Mouse (Mus musculus) spleen, postnatal 14 days (tissue): ENCODE measurements around the gene Cdca4.

Experiments
- DNase-seq, 2 experiments: peaks; one replicate each; pipeline ENCODE4 v3.0.0; 2021 to 2022; ENCODE audit warnings: low spot score in 2 of 2

Cdca4 gene

DNA sequence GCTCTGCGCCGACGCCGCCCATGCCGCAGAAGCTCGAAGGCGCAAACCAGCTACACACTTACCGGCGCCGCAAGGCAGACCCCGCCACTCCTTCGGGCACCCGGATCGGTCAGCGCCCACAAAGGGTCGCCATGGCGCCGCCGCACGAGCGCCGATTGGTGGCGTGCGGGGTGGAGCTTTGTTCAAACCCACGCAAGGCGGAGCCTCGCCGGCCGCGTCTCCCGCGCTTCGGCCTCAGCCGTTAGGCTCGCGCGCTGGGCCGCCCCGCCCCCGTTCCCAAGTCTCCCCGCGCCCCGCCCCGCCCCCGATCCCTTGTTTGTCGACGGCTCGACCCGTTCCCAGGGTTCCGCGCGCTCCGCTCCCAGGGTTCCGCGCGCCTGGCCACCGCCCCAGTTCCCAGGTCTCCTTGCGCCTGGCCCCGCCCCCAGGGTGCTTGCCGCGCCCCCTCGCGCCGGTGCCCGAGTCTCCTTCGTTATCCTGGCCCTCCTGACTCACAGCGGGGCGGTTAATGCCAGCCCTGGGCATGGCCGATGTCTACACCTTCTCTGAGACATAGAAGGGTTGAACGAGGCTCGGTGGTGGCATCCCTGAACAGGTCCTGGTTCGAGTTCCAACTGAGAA lies at the start of gene Cdca4:
Gene Cdca4, minus strand, starts transcription at position 180 of the 621 bp plus-strand sequence.
- peak; percentile 97 for DNase-seq

DNA sequence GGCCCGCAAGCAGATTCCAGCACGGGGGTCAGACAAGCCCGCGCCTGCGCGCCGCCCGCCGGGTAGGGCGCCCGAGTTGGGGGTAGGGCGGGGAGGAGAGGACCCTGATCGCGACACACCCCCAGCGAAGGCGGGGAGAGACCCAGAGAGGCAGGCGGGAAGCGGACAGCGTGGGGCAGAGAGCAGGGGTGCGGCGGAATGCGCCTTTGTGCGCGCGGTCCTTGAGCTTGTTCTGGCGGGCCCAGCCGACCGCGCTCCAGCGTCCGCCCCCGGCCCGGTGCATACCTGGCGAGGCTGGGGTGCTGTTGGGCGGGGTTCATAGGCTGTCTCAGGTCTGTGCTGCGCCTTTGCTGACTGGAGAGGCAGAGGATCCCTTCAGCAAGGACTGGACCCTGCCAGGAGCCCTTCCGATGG lies 48.4 kb upstream of the Cdca4 start:
- DNase-seq, result no peak

DNA sequence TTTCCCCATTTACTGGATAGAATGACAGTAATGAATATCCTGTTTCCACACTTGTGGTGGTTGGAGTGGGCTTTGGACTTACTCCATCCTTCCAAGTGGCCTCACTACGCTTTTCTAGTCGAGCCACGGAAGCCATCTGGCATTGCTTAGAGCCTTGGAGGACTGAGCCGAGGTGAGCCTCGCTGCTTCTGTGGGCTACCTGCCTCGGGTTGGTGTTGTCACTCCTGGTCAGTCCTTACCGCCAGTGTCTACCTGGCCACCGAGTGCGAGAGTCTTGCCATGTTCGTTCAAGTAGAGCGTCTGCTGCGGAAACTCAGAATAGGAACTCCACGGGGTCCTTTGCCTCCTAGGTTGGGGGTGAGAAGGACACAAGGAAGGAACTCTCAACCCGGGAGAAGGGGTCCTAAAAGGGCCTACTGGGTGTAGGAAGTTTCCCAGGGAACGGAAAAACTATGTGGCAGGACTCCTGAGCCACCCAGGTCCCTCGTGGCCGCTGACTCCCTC lies 47.9 kb upstream of the Cdca4 start:
- no peak for DNase-seq

DNA sequence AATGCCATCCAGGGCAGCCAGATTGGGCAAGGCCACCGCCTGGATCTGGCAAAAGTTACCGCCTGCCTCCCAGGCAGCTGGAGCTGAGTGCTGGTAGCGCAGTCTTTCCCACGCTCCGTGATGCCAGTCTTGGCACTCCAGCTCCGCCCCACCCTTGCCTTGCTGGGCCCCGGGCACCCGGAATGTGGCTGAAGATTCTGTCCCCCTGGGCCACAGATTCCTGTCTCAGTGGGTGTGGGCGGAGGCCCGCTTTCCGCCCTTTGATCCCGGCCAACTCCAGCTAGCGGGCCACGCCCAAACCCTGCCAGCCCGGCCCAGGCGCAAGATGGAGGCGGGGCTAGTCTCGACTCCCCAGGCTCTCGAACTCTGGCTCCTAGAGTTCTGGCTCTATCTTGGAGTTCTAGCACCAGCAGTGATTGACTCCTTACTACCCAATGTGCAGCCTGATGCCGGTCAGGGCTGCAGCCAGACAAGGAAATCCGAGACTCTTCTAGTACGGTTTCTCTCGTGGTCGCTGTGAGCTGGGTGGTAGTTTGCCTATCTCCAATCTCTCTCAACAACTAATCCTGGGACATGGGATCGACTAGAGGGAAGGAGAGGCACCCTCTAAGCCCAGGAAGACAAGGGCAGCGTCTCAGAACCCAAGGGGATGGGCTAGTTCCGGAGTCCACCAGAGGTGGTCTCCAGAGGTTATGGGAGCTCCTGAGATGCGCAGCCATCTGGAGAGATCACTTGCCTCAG lies 47.3 kb upstream of the Cdca4 start:
- no peak for DNase-seq

DNA sequence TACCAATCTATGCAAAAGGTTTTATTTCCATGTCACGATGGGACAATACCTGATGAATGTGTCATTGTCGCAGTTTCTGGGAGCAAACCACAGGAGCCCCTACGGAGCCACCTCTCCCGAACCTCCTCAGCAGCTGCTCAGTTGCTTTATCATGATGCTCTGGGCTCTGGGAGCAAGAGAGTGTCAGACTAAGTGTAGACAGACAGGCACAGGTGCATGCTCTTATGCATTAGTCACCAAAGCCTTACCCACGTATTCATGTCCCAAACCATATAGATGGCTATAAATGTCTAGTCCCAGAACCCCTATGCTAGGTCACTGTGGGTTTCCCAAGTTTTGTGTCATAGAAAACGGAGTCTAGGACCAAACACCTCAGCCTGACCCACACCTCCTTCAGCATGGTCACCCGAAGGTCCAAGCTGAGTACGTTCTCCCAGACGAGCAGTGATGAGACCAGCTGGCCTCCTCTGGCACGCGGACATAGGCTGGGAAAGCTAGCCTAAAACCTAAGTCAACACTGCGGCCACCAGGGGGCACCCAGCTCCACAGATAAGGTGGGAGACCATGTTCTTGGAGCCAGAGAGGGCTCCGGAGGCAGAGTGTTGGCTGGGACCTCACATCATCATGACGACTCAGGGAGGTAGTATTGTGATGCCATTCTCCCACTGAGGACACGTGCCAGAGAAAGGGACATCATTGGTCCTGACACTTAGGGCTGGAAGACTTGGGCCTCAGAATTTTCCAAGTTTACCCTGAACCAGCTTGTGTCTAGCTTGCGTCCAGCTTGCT lies 46.2 kb upstream of the Cdca4 start:
- DNase-seq, result peak; percentile 74 to 84

DNA sequence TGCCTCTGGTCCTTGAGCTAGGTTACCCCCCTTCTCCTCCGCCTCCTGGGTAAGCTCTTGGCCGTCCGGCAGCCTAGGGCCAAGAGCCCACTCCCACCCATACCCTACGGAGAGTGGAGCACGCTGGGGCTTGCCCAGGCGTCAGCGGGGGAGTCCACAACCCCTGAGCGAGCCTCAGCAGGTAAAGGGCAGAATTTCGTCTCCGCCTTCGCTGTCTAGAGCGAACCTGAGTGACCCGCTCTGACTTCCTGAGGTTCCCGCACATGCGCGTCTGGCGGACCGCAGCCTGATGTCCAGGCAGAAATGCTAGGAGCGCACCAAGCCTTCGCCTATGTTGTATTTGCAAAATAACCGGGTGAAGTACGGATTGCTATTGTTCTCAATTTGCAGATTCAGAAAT lies 45.0 kb upstream of the Cdca4 start:
- no peak for DNase-seq

DNA sequence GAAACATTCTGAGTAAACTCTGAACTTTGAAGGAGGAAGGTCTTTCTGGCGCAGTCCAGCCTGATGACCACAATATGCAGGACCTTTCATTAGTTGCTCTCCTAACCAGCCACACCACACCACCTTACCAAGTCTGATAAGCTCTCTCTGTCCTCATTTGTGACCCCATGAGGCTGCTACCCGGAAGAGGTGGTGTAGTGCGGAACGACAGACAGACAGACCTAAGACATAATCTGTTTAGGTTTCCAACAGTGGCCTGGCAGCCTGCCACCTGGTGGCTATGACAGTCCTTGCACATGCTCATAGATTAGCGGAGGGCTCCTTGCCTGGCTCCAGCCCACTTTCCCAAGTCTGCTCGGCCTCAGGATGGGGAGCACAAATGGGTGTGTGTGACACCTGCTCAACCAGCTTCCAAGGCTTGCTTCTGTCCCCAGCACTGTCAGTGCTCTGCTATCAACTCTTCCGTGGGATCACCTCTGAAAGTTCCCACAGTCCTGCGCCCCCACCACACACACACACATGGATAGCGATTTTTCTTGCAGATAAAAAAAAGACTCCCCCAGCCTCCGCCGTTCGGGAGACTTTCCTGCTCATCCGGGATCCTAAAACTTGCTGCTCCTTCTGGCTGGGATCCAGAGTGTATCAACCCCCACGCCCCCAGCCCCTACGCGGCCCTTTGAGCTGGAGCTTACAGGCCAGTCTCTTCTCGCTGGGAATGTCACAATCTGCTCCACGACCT lies 44.4 kb upstream of the Cdca4 start:
- peak; percentile 40 to 71 for DNase-seq

DNA sequence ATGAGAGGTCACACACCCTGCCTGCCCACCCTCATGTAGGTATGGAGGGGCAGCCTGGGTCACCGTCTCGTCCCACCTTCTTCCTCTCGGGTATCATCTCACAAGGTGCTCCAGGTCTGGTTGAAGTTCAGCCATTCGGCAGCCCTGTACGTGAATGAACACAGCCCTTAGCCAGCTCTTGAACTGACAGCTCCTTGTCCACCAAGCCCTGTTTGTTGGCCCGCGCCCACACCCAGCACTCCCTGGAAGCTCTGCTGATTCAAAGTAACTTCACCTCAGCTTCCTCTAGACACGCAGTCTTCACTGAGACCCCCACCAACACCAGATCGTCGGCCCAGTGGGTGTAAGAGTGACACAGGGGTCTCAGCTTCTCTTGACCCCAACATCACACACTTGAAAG lies 43.8 kb upstream of the Cdca4 start:
- peak in 1 of 2 experiments; percentile 4 for DNase-seq

DNA sequence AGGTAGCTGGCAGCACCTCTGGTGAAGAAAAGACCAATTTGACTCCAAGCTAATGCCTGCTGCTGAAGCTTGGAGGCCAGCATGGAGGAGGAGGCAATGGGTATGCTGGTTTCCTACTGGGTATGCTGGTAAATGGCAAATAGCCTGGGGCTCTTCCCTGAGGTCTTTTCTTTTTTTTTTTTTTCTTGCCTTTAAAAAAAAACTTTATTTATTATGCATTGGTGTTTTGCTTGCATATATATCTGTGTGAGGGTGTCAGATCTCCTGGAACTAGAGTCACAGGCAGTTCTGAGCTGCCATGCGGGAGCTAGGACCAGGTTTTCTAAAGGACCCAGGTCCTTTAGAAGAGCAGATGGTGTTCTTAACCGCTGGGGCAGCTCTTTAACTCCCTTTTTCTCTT lies 42.0 kb upstream of the Cdca4 start:
- DNase-seq, result no peak

DNA sequence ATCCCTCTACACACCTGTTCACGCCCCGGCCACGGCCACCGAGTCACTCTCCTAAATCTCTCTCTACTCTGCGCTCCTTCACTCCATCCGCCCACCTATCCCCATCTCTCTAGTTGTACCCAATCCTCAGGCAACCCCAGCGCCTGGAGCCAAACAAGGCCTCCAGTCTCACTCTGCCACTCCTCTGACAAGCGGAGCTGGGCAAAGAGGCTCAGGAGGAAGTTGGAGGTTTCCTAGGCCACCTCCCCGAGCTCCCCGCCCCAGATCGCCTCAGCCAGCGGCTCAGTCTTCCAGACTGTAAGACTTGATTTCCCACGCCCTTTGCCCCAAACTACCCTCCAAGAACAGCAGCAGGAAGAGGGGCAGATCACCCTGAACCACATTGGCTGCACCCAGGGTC lies 41.6 kb upstream of the Cdca4 start:
- no peak for DNase-seq

DNA sequence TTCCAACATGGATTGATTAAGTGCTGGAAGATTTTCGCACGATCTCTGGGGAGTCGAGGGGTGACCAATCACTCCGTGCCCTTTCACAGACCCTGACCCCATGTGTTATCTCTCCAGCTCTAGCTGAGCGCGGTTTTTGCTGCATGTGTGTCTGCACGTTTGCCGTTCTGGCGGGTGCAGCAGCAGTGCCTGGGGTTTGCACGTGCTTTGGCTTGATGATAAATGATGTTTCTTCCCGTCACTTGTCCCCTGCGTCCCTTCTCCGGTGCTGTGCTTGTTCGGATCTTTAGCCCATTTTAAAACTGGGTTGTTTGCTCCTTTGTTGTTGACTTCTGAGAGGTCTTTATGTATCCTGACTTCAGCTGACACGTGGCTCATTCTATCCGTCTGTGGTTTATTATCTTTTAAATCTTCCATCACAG lies 40.6 kb upstream of the Cdca4 start:
- no peak for DNase-seq

DNA sequence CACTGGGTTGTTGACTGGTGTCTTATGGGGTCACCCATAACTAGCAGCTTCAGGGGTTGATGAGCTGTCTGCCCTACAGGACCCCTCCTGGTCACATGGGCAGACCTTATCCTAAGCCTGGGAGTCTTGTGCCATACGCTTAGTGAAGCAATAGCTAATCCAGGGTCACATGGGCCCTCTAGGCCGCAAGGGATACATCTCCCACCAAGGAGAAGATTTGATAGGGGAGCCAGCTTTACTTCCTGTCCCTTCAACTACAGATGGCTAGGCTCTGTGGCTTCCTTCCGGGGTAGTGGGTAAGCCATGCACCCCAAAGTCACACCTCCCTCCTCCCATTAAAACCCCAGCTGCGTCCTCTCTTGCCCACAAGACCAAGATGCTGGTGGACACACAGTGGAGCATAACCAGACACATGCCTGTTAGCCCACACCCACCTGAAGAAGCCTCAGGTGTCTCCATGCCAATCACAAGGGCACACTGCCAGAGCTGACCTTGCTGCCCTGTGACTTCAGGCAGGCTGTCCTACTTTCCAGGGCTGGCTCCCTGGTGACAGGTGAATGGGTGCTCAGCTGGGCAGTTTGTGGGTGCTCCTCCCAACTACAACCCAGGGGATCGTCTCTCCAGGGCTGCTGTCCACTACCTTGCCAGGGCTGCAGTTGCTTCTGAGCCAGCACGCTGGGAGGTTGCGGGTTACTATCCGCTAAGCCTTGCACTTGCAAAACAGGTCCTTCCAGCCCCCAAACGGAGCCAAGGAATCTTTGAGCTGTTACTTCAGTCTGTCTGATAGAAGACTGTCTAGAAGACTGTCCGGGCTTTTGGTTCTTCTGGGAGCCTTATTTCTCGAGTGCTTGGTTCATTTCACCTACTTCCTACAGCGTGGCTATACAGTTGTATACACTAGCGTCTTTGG lies 39.2 kb upstream of the Cdca4 start, which contains the start of gene Gpr132:
Gene Gpr132, minus strand, starts transcription at position 51 of the 910 bp plus-strand sequence.
- DNase-seq, result no peak

DNA sequence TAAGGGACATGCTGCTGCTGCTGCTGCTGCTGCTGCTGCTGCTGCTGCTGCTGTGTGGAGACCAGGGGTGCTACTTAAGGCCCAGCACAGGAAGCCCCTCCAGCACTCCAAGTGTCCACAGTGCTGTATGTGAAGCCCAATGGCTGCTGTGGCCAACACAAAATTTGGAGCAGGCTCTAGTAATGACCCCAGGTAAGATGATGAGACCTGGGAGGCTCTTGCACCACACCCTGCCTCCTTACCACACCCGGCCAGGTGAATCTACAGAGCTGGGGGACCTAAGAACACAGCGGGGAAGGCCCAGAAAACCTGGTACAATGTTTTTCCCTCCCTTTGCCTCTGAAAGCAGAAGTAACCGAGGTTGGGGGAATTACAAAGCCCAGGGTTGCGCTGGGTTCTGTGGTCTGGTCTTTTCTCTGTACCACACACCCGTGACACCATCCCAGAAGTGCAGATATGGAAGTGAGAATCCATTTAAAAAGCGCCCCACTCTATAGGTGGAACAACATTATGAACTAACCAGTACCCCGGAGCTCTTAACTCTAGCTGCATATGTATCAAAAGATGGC lies 38.0 kb upstream of the Cdca4 start:
- no peak for DNase-seq

DNA sequence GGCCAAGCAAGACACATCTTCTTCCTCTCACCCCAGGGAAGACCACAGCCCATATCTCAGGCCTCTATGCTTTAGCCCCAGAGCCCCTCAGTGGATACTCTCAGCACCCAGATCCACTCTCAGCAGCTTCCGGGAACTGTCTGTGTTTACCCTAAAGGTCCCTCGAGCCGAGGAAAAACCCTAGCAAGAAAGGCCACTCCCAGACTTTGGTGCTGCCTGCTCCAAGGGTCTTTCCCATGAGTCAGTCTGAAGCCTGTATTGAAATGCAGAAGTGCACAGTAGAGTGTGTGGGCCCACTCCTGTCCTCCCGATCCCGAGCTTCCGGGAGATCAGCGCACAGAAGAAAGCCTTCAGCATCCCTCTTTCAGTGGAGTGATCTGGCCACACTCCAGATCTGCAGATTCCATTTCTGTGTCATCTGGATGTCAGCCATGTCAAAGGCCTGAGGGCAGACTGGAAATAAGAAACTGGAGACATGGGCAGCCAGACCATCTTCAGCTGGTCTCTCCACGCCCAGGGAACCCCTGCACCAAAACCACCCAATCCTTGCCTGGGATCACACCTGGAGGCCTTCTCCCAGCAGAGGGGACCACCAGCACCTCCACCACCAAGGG lies 37.4 kb upstream of the Cdca4 start:
- DNase-seq, result no peak

DNA sequence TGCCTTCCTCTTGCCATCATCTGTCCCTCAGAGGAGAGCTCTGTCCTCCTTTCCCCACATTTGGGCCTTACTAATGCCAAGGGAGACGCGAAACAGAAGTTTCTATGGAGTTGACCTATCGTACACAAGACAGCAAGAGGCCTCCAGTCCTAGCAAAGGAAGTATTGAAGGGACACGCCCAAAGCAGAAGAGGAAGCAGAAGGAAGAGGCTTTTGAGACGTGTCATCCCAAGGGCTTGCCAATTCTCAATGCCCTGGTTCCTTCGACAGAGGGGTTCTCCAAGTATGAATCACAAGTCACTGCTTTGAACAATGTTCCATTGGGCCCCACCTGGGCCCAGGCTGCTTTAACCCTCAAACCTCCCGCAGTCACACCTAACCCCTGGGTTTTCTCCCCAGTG lies 35.6 kb upstream of the Cdca4 start:
- no peak for DNase-seq

DNA sequence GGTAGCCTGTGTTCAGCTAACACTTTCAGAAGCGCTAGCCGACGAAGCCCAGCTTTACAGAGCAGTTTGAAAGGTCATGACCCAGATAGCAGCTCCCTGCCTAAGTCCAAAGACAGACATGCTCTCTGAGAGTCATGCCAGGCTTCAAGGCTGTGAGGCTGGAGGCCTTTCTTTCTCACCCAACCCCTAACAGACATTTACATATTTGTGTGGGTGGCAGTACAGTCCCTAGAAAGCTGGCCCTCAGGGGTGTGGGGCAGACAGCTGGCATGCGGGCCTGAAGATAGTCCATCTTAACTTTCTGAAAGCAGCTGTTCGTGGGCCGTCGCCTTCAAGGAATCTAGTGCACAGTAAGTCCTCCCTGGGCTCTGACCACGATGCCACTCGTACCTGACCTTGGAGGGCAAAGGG lies 32.7 kb upstream of the Cdca4 start:
- DNase-seq, result no peak

DNA sequence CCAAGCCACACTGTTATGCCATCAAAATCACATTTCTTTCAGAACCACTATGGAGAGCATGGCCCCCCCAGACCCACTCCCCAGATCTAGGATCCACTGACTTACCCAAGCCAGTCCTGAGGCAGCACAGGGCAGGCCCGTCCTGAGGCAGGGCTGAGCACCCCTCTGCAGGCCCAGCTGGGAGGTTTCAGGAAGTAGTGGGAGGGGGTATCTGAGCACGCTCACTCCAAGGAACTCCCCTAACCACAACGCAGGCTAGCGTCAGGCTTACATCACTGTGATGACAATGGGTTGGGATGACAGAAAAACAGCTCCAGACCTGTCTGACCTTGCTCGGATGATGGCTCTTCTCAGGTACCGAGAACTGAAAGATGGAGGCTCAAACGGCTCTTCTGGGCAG lies 31.5 kb upstream of the Cdca4 start:
- no peak for DNase-seq

DNA sequence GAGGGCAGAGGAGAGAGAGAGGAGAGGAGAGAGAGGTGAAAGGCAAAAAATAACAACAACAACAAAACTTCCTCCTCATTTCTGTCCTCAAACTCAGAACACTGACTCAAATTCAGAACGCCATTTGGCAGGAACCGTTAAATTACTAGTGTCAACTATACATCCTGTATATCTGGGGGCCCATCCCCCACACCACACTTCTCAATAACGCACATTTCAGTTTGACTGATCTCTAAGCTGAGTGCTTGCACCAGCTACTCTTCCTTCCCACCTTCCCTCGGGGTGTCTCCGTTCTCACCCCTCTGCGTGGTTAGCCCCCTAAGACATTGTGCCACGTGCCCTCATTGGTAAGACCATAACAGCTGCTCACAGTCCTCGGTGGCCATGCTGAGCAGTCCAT lies 30.7 kb upstream of the Cdca4 start:
- peak in 1 of 2 experiments; percentile 50 for DNase-seq

DNA sequence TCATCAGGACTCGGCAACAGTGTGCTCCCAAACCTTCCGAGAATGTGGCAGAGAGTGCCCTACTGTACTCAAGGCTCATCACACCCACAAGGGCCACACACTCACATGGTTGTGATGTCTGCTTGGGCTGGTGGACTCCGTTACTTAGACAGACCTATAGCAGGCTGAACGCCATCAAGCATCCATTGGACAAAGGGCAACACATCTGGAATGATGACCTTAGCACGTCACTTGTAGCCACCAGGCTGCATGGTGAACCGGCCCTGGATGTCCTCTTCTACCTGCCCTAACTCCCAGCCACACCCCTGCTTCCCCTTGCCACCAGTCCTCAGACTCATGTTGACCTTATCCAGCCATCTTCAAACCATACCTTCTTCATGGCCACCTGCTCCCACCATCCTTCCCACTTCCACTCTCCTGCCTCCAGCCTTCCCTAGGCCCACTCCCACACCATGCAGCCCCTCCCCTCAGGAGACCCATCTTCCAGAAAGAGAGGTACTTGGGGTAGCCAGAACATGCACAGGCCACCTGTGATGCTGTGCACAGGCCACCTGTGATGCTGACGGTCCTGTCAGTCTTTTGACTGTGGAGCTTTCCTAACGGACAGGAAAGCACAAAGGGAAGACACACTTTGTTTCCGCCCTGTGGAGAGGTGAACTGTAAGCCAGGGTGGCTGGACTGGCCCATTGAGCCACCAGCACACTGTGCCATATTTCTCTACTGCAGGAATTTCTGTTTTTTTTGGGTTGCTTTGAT lies 29.5 kb upstream of the Cdca4 start:
- no peak for DNase-seq
